Mouse (Mus musculus) liver, adult 2 months (tissue): Measurements from ENCODE around the gene Ptpn14.

Experiments
- CTCF ChIP-seq: fragments of 200-500 bp; IDR thresholded peaks from 2 replicates; pipeline ENCODE4 v1.5.1; 2011; ENCODE audit warnings: low read depth, low read length, control low read depth
- POLR2A ChIP-seq: fragments of 200-500 bp; IDR thresholded peaks from 2 replicates; pipeline ENCODE4 v1.6.1; 2011; ENCODE audit warnings: low read length, control low read depth; ENCODE audit not compliant: insufficient read depth; ENCODE audit errors: extremely low read depth

GRCm38 (mm10) chr1:189727346-189727883, 653 bp upstream of the Ptpn14 start:
- TF ChIP-seq CTCF, result no peak
- no peak for TF ChIP-seq POLR2A
